Mouse (Mus musculus) heart, adult 2 months (tissue): ENCODE data around the gene Car9. TPM values are rescaled to one million over a fixed set of nuclear protein-coding genes. Genes with fewer than 3 reads are reported as not detected.

Experiments
- DNase-seq, 2 experiments: peaks; one replicate each; pipeline ENCODE4 v3.0.0; 2021
- H3K27ac ChIP-seq: fragments of 200-600 bp; 2 replicates; pipeline ENCODE4 v1.8.1; 2022
- H3K27me3 ChIP-seq: fragments of 200-500 bp; 2 replicates; pipeline ENCODE4 v1.6.1; 2012; ENCODE audit warnings: mild to moderate bottlenecking, low read length, inconsistent platforms, mixed read lengths; ENCODE audit not compliant: control insufficient read depth, insufficient read depth
- H3K36me3 ChIP-seq: fragments of 200-500 bp; 2 replicates; pipeline ENCODE4 v1.6.1; 2012; ENCODE audit warnings: low read length, inconsistent platforms; ENCODE audit not compliant: control insufficient read depth, insufficient read depth
- H3K4me1 ChIP-seq: fragments of 200-500 bp; 2 replicates; pipeline ENCODE4 v1.6.1; 2011; ENCODE audit warnings: low read length; ENCODE audit not compliant: control insufficient read depth, insufficient read depth
- H3K4me3 ChIP-seq: fragments of 200-600 bp; 2 replicates; pipeline ENCODE4 v1.8.1; 2022
- H3K79me2 ChIP-seq: fragments of 200-500 bp; replicated peaks from 2 replicates; pipeline ENCODE4 v1.6.1; 2012; ENCODE audit warnings: mild to moderate bottlenecking, inconsistent platforms, low read length, moderate library complexity, mixed read lengths; ENCODE audit not compliant: control insufficient read depth, insufficient read depth
- H3K9ac ChIP-seq: fragments of 200-500 bp; 2 replicates; pipeline ENCODE4 v1.6.1; 2012; ENCODE audit warnings: low read depth, mild to moderate bottlenecking, control low read depth, inconsistent platforms, low read length, mixed read lengths
- CTCF ChIP-seq: fragments of 200-600 bp; IDR thresholded peaks from 2 replicates; pipeline ENCODE4 v1.8.1; 2022; ENCODE audit warnings: antibody characterized with exemption, mild to moderate bottlenecking, moderate library complexity
- EP300 ChIP-seq: fragments of 200-500 bp; IDR thresholded peaks from 2 replicates; pipeline ENCODE4 v1.6.1; 2011; ENCODE audit warnings: low read depth, low read length, control low read depth; ENCODE audit not compliant: insufficient read depth
- POLR2A ChIP-seq: fragments of 200-500 bp; IDR thresholded peaks from 2 replicates; pipeline ENCODE4 v1.6.1; 2011; ENCODE audit warnings: mild to moderate bottlenecking, low read depth, low read length, control low read depth; ENCODE audit not compliant: insufficient read depth
- WGBS: fragments of 180-500 bp; shearing (Covaris S2); methylation state at CpG from one replicate; pipeline ENCODE4 v1.1.7; 2018; 5-methylcytosine and 5-hydroxymethylcytosine counted together
- intact Hi-C: fragments of 180-260 bp; cut with DNase I; formaldehyde crosslinking; loops from one replicate; pipeline ENCODE4 v1.15.1; 2025
- polyA plus RNA-seq: library from polyadenylated mRNA; depleted of rRNA; stranded (reverse); fragments of >200 nt; gene quantifications from 2 replicates; pipeline ENCODE4 v1.2.3, GENCODE M21; 2012
- total RNA-seq, 2 experiments: library from RNA; stranded (reverse); gene quantifications; 2 replicates each; pipeline ENCODE4 v1.2.3; 2021

Car9 gene
- total and polyA plus RNA-seq, 3 experiments, result 0.11 to 0.55 (median 0.34) TPM

GRCm38 (mm10) chr4:43473636-43474035 lies 33.1 kb upstream of the Car9 start:
- H3K4me3 ChIP-seq, result no peak overlapping the region
- intact Hi-C loops, result no loop called here
- no peaks in the 10 kb centered on the region for H3K79me2 ChIP-seq
- H3K27me3 ChIP-seq, result no peaks in the 10 kb centered on the region
- no peaks in the 10 kb centered on the region for H3K4me1 ChIP-seq
- H3K36me3 ChIP-seq, result no peaks in the 10 kb centered on the region
- no peak for DNase-seq
- TF ChIP-seq POLR2A, result no peak
- TF ChIP-seq EP300, result no peak
- TF ChIP-seq CTCF, result no peak
- no peak overlapping the region for H3K9ac ChIP-seq
- WGBS, result 67% methylated on average over 1 of the region's 1 CpGs
- H3K27ac ChIP-seq, result no peak overlapping the region

GRCm38 (mm10) chr4:43476604-43477003 lies 30.2 kb upstream of the Car9 start:
- no peaks in the 10 kb centered on the region; the same call in 1 of the 2 replicates for H3K4me1 ChIP-seq
- H3K9ac ChIP-seq, result no peak overlapping the region
- no peak overlapping the region for H3K4me3 ChIP-seq
- intact Hi-C loops, result no loop called here
- H3K79me2 ChIP-seq, result no peaks in the 10 kb centered on the region
- H3K27me3 ChIP-seq, result no peaks in the 10 kb centered on the region
- no peak for DNase-seq
- TF ChIP-seq EP300, result no peak
- peak; percentile 38 for TF ChIP-seq CTCF
- 80% methylated on average over 6 of the region's 6 CpGs for WGBS
- no peak overlapping the region for H3K27ac ChIP-seq
- H3K36me3 ChIP-seq, result no peaks in the 10 kb centered on the region

GRCm38 (mm10) chr4:43477857-43478533 lies 28.8 kb upstream of the Car9 start:
- TF ChIP-seq CTCF (peak; percentile 80), POLR2A (peak; percentile 75), EP300 (peak; percentile 50; the same call in 1 of the 2 replicates)

GRCm38 (mm10) chr4:43478534-43478858 lies 28.3 kb upstream of the Car9 start:
- intact Hi-C loops, result loop anchor here (2.0 kb wide), 1 partner anchor 36 kb away; no protein-coding TSS in a partner anchor
- Histone ChIP-seq H3K36me3 (no peaks in the 10 kb centered on the region), H3K9ac (peak overlapping the region; percentile 56), H3K79me2 (no peaks in the 10 kb centered on the region), H3K4me1 (no peaks in the 10 kb centered on the region; the same call in 1 of the 2 replicates), H3K27me3 (no peaks in the 10 kb centered on the region), H3K4me3 (peak overlapping the region; percentile 47), H3K27ac (peak overlapping the region; percentile 88)
- TF ChIP-seq CTCF, result no peak
- no peak for TF ChIP-seq POLR2A
- TF ChIP-seq EP300, result no peak
- DNase-seq, result no peak
- 32% methylated on average over 8 of the region's 8 CpGs for WGBS

More at GRCm38 (mm10) chr4:43477857-43478533, 28.8 kb upstream of the Car9 start:
- Histone ChIP-seq H3K4me3 (peak overlapping the region; percentile 47), H3K36me3 (no peaks in the 10 kb centered on the region), H3K27ac (peak overlapping the region; percentile 88), H3K4me1 (no peaks in the 10 kb centered on the region; the same call in 1 of the 2 replicates), H3K9ac (peak overlapping the region; percentile 56), H3K27me3 (no peaks in the 10 kb centered on the region), H3K79me2 (no peaks in the 10 kb centered on the region)
- peak; percentile 89 to 90 for DNase-seq
- 17% methylated on average over 11 of the region's 11 CpGs for WGBS
- intact Hi-C loops, result loop anchor here (2.0 kb wide), 1 partner anchor 35 kb away; no protein-coding TSS in a partner anchor

GRCm38 (mm10) chr4:43478906-43479832 lies 27.6 kb upstream of the Car9 start:
- 48% methylated on average over 24 of the region's 24 CpGs for WGBS
- H3K79me2 ChIP-seq, result no peaks in the 10 kb centered on the region
- no peak overlapping the region for H3K4me3 ChIP-seq
- DNase-seq, result peak; percentile 63 to 70
- no peaks in the 10 kb centered on the region; the same call in 1 of the 2 replicates for H3K4me1 ChIP-seq
- peak overlapping the region; percentile 88 for H3K27ac ChIP-seq
- no peaks in the 10 kb centered on the region for H3K27me3 ChIP-seq
- no peaks in the 10 kb centered on the region for H3K36me3 ChIP-seq
- intact Hi-C loops, result loop anchor here (2.0 kb wide), 1 partner anchor 36 kb away; no protein-coding TSS in a partner anchor
- peak overlapping the region; percentile 40; the same call in 1 of the 2 replicates for H3K9ac ChIP-seq
- TF ChIP-seq CTCF (peak; percentile 70), EP300 (no peak)

- H3K27me3 ChIP-seq, result no peaks in the 10 kb centered on the region
- no peaks in the 10 kb centered on the region for H3K36me3 ChIP-seq
- no peak for TF ChIP-seq POLR2A
- no peak for TF ChIP-seq EP300
- no peak for TF ChIP-seq CTCF
- H3K4me1 ChIP-seq, result no peaks in the 10 kb centered on the region; the same call in 1 of the 2 replicates
- H3K27ac ChIP-seq, result no peak overlapping the region
- no peak for DNase-seq
- no peak overlapping the region for H3K9ac ChIP-seq
- intact Hi-C loops, result loop anchor here (5.0 kb wide), 1 partner anchor 214 kb away; the partner anchor contains the start of gene Atp8b5
- no peak overlapping the region for H3K4me3 ChIP-seq
- 91% methylated on average over 5 of the region's 5 CpGs for WGBS
- H3K79me2 ChIP-seq, result no peaks in the 10 kb centered on the region
Observed at GRCm38 (mm10) chr4:43480985-43481384, 25.8 kb upstream of the Car9 start.
